11 mouse cellular contexts compared by ENCODE assay signal in the genomic region with DNA sequence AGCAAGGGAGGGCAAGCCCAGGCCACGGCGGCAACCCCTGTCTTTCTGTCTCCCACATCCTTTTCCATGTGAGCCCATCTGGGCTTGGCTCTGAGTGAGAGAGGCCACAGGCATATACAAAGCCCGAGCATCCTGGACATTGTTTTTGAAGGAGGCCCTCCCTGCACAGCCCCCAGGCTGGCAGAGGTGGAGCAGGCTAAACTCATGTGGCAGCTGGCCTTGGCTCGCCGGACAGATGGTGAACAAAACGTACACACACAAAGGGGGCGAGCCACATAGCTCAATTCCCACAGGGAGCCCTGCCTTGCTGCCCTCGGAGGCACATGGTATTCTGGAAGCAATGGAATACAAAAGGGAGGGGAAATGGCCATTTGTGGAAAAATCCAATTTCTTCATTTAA. TPM values are rescaled to one million over a fixed set of nuclear protein-coding genes. Genes with fewer than 3 reads are reported as not detected.
DNase-seq lines count a peak whose midpoint lies in the region; ATAC-seq lines count a peak whose summit lies in the region.
"Had no signal": no experiment of that assay in that cellular context is flagged by ENCODE, and none has a peak within 500 bp of the region (broad histone marks: within the 10 kb centered on the region; RNA-seq: fewer than 3 reads in every experiment).

No protein-coding gene starts in this region.

- peak; percentile 71; the same call in 1 of the 2 replicates for ATAC-seq in embryonic facial prominence, embryonic 15.5 days (ENCODE audit: insufficient number of reproducible peaks, low FRiP score, low TSS enrichment, low read depth)
- ATAC-seq in hindbrain, embryonic 15.5 days (ENCODE audit: low FRiP score, low read depth) = peak; percentile 71
- ATAC-seq in midbrain, embryonic 16.5 days = peak; percentile 68
- no peak for ATAC-seq in CD4-positive, CD25-positive, alpha-beta regulatory T cell, adult 4 months
- no peak for ATAC-seq in erythroblast, adult 5-6 weeks (replicated peaks; ENCODE audit: low FRiP score, poor library complexity, severe bottlenecking)

- no peaks in the 10 kb centered on the region for H3K9me3 ChIP-seq in embryonic facial prominence, embryonic 15.5 days (replicated peaks)
- no peaks in the 10 kb centered on the region for H3K9me3 ChIP-seq in hindbrain, embryonic 15.5 days
- H3K9me3 ChIP-seq in midbrain, embryonic 16.5 days (replicated peaks; ENCODE audit: control insufficient read depth, low read length, poor library complexity, severe bottlenecking) = no peaks in the 10 kb centered on the region
- H3K9me3 ChIP-seq: heart, embryonic 15.5 days had no signal

- 35% methylated on average over 8 of the region's 8 CpGs for WGBS in embryonic facial prominence, embryonic 15.5 days
- 12% methylated on average over 8 of the region's 8 CpGs for WGBS in hindbrain, embryonic 15.5 days
- 10% methylated on average over 8 of the region's 8 CpGs for WGBS in midbrain, embryonic 16.5 days

- peaks cover 10% of the 10 kb centered on the region; the same call in 1 of the 2 replicates for H3K4me1 ChIP-seq in embryonic facial prominence, embryonic 15.5 days
- H3K4me1 ChIP-seq in hindbrain, embryonic 15.5 days (replicated peaks) = peaks cover 6% of the 10 kb centered on the region; the same call in 1 of the 2 replicates
- peaks cover 4% of the 10 kb centered on the region; the same call in 1 of the 2 replicates for H3K4me1 ChIP-seq in midbrain, embryonic 16.5 days (ENCODE audit: control insufficient read depth, insufficient read depth, low read length)

- no peak overlapping the region for H3K4me3 ChIP-seq in embryonic facial prominence, embryonic 15.5 days (replicated peaks)
- H3K4me3 ChIP-seq in hindbrain, embryonic 15.5 days = no peak overlapping the region
- H3K4me3 ChIP-seq in midbrain, embryonic 16.5 days (ENCODE audit: low read depth, low read length) = no peak overlapping the region
- H3K4me3 ChIP-seq: heart, embryonic 15.5 days had no signal

- no peaks in the 10 kb centered on the region for H3K36me3 ChIP-seq in embryonic facial prominence, embryonic 15.5 days
- H3K36me3 ChIP-seq in hindbrain, embryonic 15.5 days = no peaks in the 10 kb centered on the region
- no peaks in the 10 kb centered on the region for H3K36me3 ChIP-seq in midbrain, embryonic 16.5 days (ENCODE audit: control insufficient read depth, insufficient read depth, low read length)
- H3K36me3 ChIP-seq: heart, embryonic 15.5 days had no signal

- no peak overlapping the region for H3K27ac ChIP-seq in embryonic facial prominence, embryonic 15.5 days (replicated peaks)
- no peak overlapping the region for H3K27ac ChIP-seq in hindbrain, embryonic 15.5 days (replicated peaks)
- no peak overlapping the region for H3K27ac ChIP-seq in midbrain, embryonic 16.5 days (ENCODE audit: low read length)
- H3K27ac ChIP-seq: heart, embryonic 15.5 days had no signal

- no peak overlapping the region for H3K9ac ChIP-seq in embryonic facial prominence, embryonic 15.5 days
- H3K9ac ChIP-seq in hindbrain, embryonic 15.5 days = no peak overlapping the region
- 0 out of 2 replicates have a peak overlapping the region, but pooled peaks have one; percentile 14 for H3K9ac ChIP-seq in midbrain, embryonic 16.5 days (ENCODE audit: low read depth, low read length)
- H3K9ac ChIP-seq: heart, embryonic 15.5 days had no signal

- no peak overlapping the region for H3K4me2 ChIP-seq in embryonic facial prominence, embryonic 15.5 days (replicated peaks)
- no peak overlapping the region for H3K4me2 ChIP-seq in hindbrain, embryonic 15.5 days
- no peak overlapping the region for H3K4me2 ChIP-seq in midbrain, embryonic 16.5 days (ENCODE audit: low read length)
- H3K4me2 ChIP-seq: heart, embryonic 15.5 days had no signal

- DNase-seq in embryo, embryonic 10 days (ENCODE audit: low spot score) = peak; percentile 76
- no peak for DNase-seq in thymus, postnatal 0 days (ENCODE audit: low spot score)
- DNase-seq in urinary bladder, postnatal 36 days (ENCODE audit: low spot score in 2 of 2) = no peak
- DNase-seq: kidney, adult 2 months had no signal

- H3K27me3 ChIP-seq in embryonic facial prominence, embryonic 15.5 days = no peaks in the 10 kb centered on the region
- no peaks in the 10 kb centered on the region for H3K27me3 ChIP-seq in hindbrain, embryonic 15.5 days
- H3K27me3 ChIP-seq in midbrain, embryonic 16.5 days (ENCODE audit: control insufficient read depth, insufficient read depth, low read depth, low read length) = no peaks in the 10 kb centered on the region
- H3K27me3 ChIP-seq: heart, embryonic 15.5 days had no signal

RNA-seq across cellular contexts. Expression of a gene that starts 32.5 kb away (rescaled TPM):
- 11.4 and 15.4 TPM in 2 replicates for polyA plus RNA-seq in embryonic facial prominence, embryonic 15.5 days (2015; fragmentation: Nextera tagmentation; extraction: Ambion mirVana)
- 43.3 and 46.3 TPM in 2 replicates for polyA plus RNA-seq in hindbrain, embryonic 15.5 days (2015; fragmentation: Nextera tagmentation; extraction: Ambion mirVana)
- polyA plus RNA-seq in midbrain, embryonic 16.5 days (2015; fragmentation: Nextera tagmentation; extraction: Ambion mirVana) = 23.5 and 28.3 TPM in 2 replicates
- polyA plus RNA-seq in thymus, postnatal 0 days (2015; fragmentation: Nextera tagmentation; extraction: Ambion mirVana) = 1.7 and 2.2 TPM in 2 replicates
- polyA plus RNA-seq in CD4-positive, CD25-positive, alpha-beta regulatory T cell, adult 4 months (2017; shearing (Covaris generic)) = not detected
- 4.4 TPM in 1 of 2 replicates, not detected in the other for total RNA-seq in erythroblast, adult 5-6 weeks (2015; ENCODE audit: low replicate concordance)
- total RNA-seq in erythroblast, adult 5-6 weeks (2017; ENCODE audit: low replicate concordance) = not detected in 2 replicates
- total RNA-seq: megakaryocyte-erythroid progenitor cell, adult 5-6 weeks had no signal

RNA-seq across cellular contexts. Expression of a gene that starts 59.8 kb away (rescaled TPM):
- 71.0 and 71.4 TPM in 2 replicates for polyA plus RNA-seq in embryonic facial prominence, embryonic 15.5 days (2015; fragmentation: Nextera tagmentation; extraction: Ambion mirVana)
- polyA plus RNA-seq in hindbrain, embryonic 15.5 days (2015; fragmentation: Nextera tagmentation; extraction: Ambion mirVana) = 69.7 and 71.9 TPM in 2 replicates
- polyA plus RNA-seq in midbrain, embryonic 16.5 days (2015; fragmentation: Nextera tagmentation; extraction: Ambion mirVana) = 69.3 and 79.3 TPM in 2 replicates
- polyA plus RNA-seq in thymus, postnatal 0 days (2015; fragmentation: Nextera tagmentation; extraction: Ambion mirVana) = 27.1 and 30.1 TPM in 2 replicates
- polyA plus RNA-seq in CD4-positive, CD25-positive, alpha-beta regulatory T cell, adult 4 months (2017; shearing (Covaris generic)) = 10 to 100 TPM; 67.5 to 77.7 TPM
- total RNA-seq in erythroblast, adult 5-6 weeks (2015; ENCODE audit: low replicate concordance) = 22.8 and 30.0 TPM in 2 replicates
- total RNA-seq in erythroblast, adult 5-6 weeks (2017; ENCODE audit: low replicate concordance) = 18.1 and 25.8 TPM in 2 replicates

Comparison
In these comparisons a context has a peak if more than half of its experiments do, and no peak if none do; other contexts are left out.
1. ATAC-seq: peak in embryonic facial prominence, embryonic 15.5 days (single experiment), hindbrain, embryonic 15.5 days (single experiment) and midbrain, embryonic 16.5 days (single experiment); none in CD4-positive, CD25-positive, alpha-beta regulatory T cell, adult 4 months (single experiment) and erythroblast, adult 5-6 weeks (single experiment).